Mouse (Mus musculus) embryonic facial prominence, embryonic 15.5 days (tissue): Measurements from ENCODE around the gene Eml3. TPM values are rescaled to one million over a fixed set of nuclear protein-coding genes. Genes with fewer than 3 reads are reported as not detected.

Experiments
- ATAC-seq: fragments of 200-750 bp; cut with Nextera tagmentation; 2 replicates; pipeline ENCODE4 v1.8.0; 2017; ENCODE audit warnings: low read depth, moderate TSS enrichment; ENCODE audit not compliant: insufficient number of reproducible peaks, low FRiP score, low TSS enrichment
- H3K27ac ChIP-seq: fragments of 300-500 bp; sonication (generic); replicated peaks from 2 replicates; pipeline ENCODE4 v1.5.1; 2015; ENCODE audit warnings: mild to moderate bottlenecking, inconsistent platforms
- H3K27me3 ChIP-seq: fragments of 300-500 bp; sonication (generic); 2 replicates; pipeline ENCODE4 v1.6.1; 2015; ENCODE audit warnings: inconsistent platforms
- H3K36me3 ChIP-seq: fragments of 300-500 bp; sonication (generic); 2 replicates; pipeline ENCODE4 v1.6.1; 2015; ENCODE audit warnings: mild to moderate bottlenecking, inconsistent platforms
- H3K4me1 ChIP-seq: fragments of 300-500 bp; sonication (generic); 2 replicates; pipeline ENCODE4 v1.6.1; 2015; ENCODE audit warnings: inconsistent platforms
- H3K4me2 ChIP-seq: fragments of 300-500 bp; sonication (generic); replicated peaks from 2 replicates; pipeline ENCODE4 v1.6.1; 2015; ENCODE audit warnings: mild to moderate bottlenecking, inconsistent platforms
- H3K4me3 ChIP-seq: fragments of 300-500 bp; sonication (generic); replicated peaks from 2 replicates; pipeline ENCODE4 v1.5.1; 2015; ENCODE audit warnings: mild to moderate bottlenecking, inconsistent platforms
- H3K9ac ChIP-seq: fragments of 300-500 bp; sonication (generic); 2 replicates; pipeline ENCODE4 v1.6.1; 2015; ENCODE audit warnings: inconsistent platforms
- H3K9me3 ChIP-seq: fragments of 300-500 bp; sonication (generic); replicated peaks from 2 replicates; pipeline ENCODE4 v1.6.1; 2016; ENCODE audit warnings: inconsistent platforms
- WGBS: fragments of 180-500 bp; shearing (Covaris S2); methylation state at CpG from one replicate; pipeline ENCODE4 v1.1.7; 2015; 5-methylcytosine and 5-hydroxymethylcytosine counted together
- polyA plus RNA-seq: library from polyadenylated mRNA; unstranded; fragments of >200 nt; fragmentation: Nextera tagmentation; extraction: Ambion mirVana; gene quantifications from 2 replicates; pipeline ENCODE4 v1.2.1, GENCODE M21; 2015

The Eml3 gene
- polyA plus RNA-seq, 1 experiment from 2014 or later = 43.1 TPM

DNA sequence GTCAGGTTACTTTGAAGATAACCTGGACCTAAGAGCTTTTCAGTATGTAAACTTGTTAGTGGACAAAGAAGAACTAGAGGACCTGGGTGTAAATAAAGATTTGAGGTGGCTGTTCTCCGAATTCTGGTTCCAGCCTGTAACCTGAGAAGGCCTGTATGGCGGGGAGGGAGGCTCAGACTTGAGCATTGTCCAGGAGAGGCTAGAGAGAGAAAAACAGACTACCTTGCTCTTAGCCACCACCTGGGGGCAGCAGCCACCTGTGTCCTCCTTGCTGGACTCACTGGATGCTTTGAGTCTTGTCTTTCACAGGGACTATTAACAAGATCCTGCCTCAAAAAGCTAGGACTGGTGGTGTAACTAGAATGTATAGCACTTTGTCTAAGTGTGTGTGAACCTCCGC, 47.2 kb downstream of the Eml3 start:
- no peak overlapping the region for H3K9ac ChIP-seq
- H3K4me3 ChIP-seq = no peak overlapping the region
- no peaks in the 10 kb centered on the region for H3K27me3 ChIP-seq
- H3K36me3 ChIP-seq = peaks cover 87% of the 10 kb centered on the region
- no peaks in the 10 kb centered on the region for H3K9me3 ChIP-seq
- no peak overlapping the region for H3K27ac ChIP-seq
- peak; percentile 58; the same call in 1 of the 2 replicates for ATAC-seq
- H3K4me1 ChIP-seq = peaks cover 25% of the 10 kb centered on the region
- WGBS = 33% methylated on average over 3 of the region's 3 CpGs
- no peak overlapping the region for H3K4me2 ChIP-seq

DNA sequence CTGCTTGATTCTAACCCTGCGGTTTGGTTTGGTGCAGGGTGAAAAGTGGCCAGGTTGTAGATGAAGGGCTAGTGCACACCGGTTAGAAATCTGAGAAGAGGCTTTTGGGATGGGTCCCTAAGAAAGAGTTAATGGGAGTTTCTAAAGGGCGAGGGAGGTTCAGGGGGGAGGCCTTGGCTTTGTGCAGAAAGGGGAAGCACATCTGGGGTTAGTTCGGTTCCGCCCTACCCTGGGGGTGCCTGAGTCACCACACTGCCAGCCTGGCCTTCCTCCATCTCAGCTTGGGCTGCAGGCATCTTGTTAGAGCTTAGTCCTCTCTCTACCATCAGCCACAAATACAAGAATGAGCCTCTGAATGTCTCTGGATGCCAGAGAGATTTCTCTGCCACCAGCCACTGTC, 51.4 kb downstream of the Eml3 start:
- Histone ChIP-seq H3K27ac (peak overlapping the region; percentile 73), H3K4me3 (no peak overlapping the region), H3K9me3 (no peaks in the 10 kb centered on the region), H3K9ac (no peak overlapping the region), H3K27me3 (no peaks in the 10 kb centered on the region), H3K4me2 (no peak overlapping the region), H3K36me3 (peaks cover 47% of the 10 kb centered on the region), H3K4me1 (peaks cover 61% of the 10 kb centered on the region)
- ATAC-seq = no peak
- WGBS = 23% methylated on average over 5 of the region's 5 CpGs

DNA sequence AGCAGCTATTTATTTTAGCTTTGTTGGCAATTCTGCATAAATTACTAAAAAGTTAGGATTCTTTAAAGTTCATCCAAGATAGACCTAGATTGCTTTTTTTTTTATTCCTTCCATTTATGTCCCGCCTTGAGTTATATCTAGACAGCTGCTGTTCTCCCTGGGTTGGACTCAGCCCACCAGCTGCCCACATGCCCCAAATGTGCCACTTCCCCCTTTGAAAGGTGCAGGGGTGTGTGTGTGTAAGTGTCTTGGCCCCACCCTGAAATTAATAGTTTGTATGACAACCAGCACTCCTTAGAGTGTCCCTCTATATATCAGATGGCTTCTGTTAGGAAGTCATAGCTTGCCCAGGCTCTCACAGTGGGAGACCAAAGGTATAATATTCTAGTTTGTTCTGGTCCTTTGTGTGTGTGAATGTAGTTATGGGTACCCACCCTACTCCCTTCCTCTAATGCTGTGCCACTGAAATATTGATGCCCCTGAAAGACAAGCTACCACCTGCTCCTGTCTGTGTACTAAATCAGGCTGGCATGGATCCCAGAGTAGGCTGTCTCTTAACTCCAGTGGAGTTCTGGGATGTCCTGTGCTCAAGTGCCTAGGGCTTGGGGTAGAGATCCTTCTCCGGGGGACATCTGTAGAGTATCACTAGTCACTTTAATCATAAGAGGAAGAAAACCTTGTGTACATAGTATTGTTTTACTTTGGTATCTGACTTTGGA, 52.3 kb downstream of the Eml3 start:
- Histone ChIP-seq H3K4me1 (peaks cover 55% of the 10 kb centered on the region), H3K9ac (no peak overlapping the region), H3K27me3 (no peaks in the 10 kb centered on the region), H3K36me3 (peaks cover 42% of the 10 kb centered on the region), H3K4me3 (no peak overlapping the region), H3K27ac (peak overlapping the region; percentile 73), H3K4me2 (no peak overlapping the region), H3K9me3 (no peaks in the 10 kb centered on the region)
- ATAC-seq = peak; percentile 59
- 53% methylated on average over 2 of the region's 2 CpGs for WGBS

DNA sequence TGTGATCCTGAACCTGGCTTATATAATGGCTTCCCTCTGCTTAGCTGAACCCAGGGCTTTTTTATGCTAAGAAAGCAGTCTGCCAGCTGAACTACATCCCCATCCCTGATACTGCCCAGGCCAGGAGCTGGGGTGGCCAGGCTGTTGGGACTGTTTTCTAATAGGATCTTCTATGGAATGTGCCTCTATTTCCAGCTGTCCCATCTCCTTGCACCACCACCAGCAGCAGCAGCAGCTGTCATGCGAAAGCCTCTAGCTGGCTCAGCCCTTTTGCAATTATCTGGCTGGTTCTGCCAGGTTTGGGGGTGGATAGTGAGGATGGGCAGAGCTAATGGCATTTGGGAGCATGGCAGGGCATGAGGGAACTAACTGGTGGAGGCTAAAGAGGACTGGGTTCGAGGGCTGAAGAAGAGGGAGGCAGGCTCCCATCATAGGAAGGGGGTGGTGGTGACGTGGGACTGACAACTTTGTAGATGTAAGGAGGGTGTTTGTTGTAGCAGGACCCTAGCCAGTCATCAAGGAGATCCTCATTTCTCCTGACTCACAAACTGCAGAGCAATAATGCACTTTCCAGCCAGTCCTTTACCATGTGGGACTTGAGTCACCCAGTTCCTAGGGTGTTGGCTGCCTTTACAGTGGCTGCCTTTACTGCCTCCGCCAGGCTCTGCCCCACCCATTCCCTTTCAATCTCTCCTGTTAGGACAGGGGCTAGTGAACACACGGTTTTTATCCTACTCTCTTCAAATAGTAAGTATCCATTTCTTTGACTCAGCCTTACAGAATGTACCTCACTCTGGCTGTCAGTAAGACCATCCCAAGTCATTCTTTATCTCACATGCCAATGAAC, 53.2 kb downstream of the Eml3 start:
- no peak overlapping the region for H3K9ac ChIP-seq
- no peaks in the 10 kb centered on the region for H3K9me3 ChIP-seq
- 42% methylated on average over 5 of the region's 5 CpGs for WGBS
- peaks cover 60% of the 10 kb centered on the region for H3K4me1 ChIP-seq
- H3K4me3 ChIP-seq = no peak overlapping the region
- H3K4me2 ChIP-seq = no peak overlapping the region
- H3K36me3 ChIP-seq = peaks cover 33% of the 10 kb centered on the region
- no peak for ATAC-seq
- H3K27ac ChIP-seq = peak overlapping the region; percentile 73
- no peaks in the 10 kb centered on the region for H3K27me3 ChIP-seq

DNA sequence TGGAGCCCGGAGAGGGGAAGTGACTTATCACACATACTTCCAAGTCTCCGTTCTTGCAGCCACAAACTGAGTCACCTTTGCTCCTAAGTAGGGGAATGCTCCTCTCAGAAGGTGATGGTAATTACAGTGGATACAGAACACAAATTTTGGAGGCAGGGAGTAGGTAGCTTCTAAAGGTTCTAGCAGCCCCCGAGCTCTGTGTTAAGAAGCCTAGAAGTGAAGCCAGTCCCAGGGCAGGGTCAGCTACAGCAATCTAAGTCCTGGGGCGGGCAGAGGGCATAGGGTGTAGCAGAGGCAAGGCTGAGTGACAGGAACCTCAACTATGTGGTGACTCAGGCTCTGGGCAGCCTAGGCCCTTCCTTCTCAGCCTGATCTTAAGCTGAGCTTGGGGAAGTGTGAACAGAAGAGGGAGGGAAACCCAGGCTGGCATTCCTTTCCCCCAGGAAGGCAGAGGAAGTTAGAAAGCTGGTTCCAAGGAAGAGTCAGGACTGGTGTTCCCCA, 53.8 kb downstream of the Eml3 start:
- no peaks in the 10 kb centered on the region for H3K9me3 ChIP-seq
- ATAC-seq = no peak
- H3K27me3 ChIP-seq = no peaks in the 10 kb centered on the region
- WGBS = 42% methylated on average over 4 of the region's 4 CpGs
- H3K36me3 ChIP-seq = peaks cover 26% of the 10 kb centered on the region
- no peak overlapping the region for H3K9ac ChIP-seq
- no peak overlapping the region for H3K4me2 ChIP-seq
- H3K4me3 ChIP-seq = no peak overlapping the region
- H3K4me1 ChIP-seq = peaks cover 67% of the 10 kb centered on the region
- peak overlapping the region; percentile 73 for H3K27ac ChIP-seq

DNA sequence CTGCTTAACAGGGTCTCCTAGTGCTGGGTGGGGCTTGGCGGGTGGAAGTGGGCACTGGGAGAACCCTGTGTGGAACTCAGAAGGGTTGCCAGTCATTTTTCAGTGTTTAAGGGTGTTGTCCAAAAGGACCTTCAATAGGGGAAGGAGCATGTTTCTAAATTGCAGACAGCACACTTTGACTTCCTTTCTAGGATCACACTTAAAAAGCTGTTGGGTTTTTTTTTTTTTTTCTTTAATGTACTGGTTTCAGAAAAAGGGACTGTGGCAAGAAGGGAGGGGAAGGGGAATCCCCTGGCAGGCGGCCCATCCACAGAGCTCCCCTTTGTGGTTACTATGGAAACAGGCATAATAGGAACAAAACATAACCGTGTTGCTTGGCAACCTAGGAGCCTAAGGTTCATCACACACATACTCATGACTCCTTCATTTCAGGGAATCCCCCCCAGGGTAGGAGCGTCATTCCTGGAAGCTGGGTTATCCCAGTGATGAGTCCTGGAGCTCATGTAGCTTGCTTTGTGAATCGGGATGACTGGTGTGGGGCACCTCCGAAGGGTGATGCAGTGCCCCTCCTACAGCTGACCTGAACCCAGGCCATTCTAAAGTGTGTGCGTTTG, 55.0 kb downstream of the Eml3 start:
- Histone ChIP-seq H3K36me3 (peaks cover 14% of the 10 kb centered on the region), H3K9me3 (no peaks in the 10 kb centered on the region), H3K4me3 (no peak overlapping the region), H3K27me3 (no peaks in the 10 kb centered on the region), H3K4me2 (no peak overlapping the region; the same call in 1 of the 2 replicates), H3K27ac (peak overlapping the region; percentile 73), H3K4me1 (peaks cover 74% of the 10 kb centered on the region), H3K9ac (no peak overlapping the region)
- no peak for ATAC-seq
- WGBS = 6% methylated on average over 7 of the region's 7 CpGs

DNA sequence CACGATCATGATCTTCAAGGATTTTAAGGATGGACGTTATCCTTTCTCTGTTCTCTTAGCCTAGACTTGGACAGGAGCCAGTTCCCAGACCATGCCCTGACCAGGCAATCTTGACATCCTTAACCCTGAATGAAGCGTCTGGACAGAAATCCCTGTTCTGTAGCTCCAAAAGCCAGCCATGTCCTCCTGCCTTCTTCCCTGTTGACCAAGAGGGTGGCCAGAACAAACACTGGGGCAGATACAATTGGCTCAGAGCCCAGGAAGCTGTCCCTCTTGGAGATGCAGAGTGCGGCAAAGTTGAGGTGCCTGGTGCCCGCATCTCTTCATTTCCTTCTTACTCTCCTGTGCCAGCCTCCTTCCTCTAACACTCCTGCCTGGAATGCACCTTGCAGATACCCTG, 56.5 kb downstream of the Eml3 start:
- WGBS = 75% methylated on average over 5 of the region's 5 CpGs
- Histone ChIP-seq H3K9me3 (no peaks in the 10 kb centered on the region), H3K4me3 (no peak overlapping the region), H3K36me3 (no peaks in the 10 kb centered on the region), H3K27ac (no peak overlapping the region), H3K4me1 (peaks cover 68% of the 10 kb centered on the region), H3K4me2 (no peak overlapping the region), H3K9ac (no peak overlapping the region), H3K27me3 (no peaks in the 10 kb centered on the region)
- ATAC-seq = no peak

DNA sequence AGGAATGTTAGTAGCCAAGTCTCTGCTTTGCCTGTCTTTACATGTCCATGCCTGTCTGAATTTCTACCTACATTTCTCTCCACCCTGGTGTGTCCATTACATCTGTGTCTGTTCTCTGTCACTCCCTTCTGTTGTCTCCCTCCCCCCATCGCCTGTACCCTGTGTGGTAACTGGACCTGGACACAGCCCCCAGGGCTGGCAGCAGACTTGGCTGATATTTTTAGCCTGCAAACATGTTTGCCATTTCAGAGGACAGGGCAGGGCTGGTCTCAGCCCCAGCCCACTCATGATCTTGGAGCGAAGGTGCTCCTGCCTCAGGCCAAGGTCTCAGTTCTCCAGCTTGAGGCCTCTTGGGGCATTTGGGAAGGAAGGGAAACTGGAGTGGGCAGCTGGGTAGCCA, 58.5 kb downstream of the Eml3 start:
- 22% methylated on average over 2 of the region's 2 CpGs for WGBS
- Histone ChIP-seq H3K36me3 (no peaks in the 10 kb centered on the region), H3K9ac (no peak overlapping the region), H3K27ac (peak overlapping the region; percentile 97), H3K4me1 (peaks cover 68% of the 10 kb centered on the region), H3K4me3 (peak overlapping the region; percentile 71; the same call in 1 of the 2 replicates), H3K9me3 (no peaks in the 10 kb centered on the region), H3K27me3 (no peaks in the 10 kb centered on the region), H3K4me2 (peak overlapping the region; percentile 73; the same call in 1 of the 2 replicates)
- ATAC-seq = no peak

DNA sequence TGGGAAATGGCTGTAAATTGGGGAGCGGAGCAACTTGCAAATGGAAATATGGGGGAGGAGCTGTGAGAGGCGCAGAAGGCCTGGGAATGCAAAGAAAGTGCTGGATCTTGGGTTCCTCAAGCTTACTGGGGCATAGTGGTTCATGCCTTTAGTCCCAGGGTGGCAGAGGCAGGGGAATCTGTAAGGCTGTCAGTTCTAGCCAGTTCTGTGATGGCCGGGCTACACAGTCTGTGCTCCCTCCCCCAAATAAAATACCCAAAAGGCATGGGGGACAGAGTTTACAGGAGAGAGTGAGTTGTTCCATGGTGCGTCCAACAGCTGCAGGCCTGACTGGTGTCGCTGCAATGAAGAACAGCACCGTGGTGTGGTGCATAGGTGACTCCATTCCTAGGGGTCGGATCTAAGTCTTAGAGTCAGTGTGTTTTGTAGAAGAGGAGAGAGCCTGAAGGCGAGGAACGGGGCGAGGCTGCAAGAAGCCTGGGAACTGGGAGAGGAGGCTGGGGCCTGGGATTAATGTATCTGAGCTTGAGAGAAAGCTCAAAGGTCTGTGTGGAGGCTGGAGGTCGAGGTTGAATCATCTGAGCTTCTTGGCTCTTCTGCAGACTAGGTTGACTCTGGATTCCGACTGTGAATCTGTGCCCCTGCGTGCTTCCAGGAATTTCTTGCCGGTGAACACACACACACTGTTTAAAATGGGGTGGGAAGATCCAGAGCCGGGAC, 59.2 kb downstream of the Eml3 start:
- Histone ChIP-seq H3K36me3 (no peaks in the 10 kb centered on the region), H3K9ac (peak overlapping the region; percentile 73; the same call in 1 of the 2 replicates), H3K9me3 (no peaks in the 10 kb centered on the region), H3K4me2 (peak overlapping the region; percentile 73), H3K4me1 (peaks cover 68% of the 10 kb centered on the region), H3K27me3 (no peaks in the 10 kb centered on the region), H3K4me3 (peak overlapping the region; percentile 71), H3K27ac (peak overlapping the region; percentile 97)
- ATAC-seq = no peak
- 8% methylated on average over 15 of the region's 15 CpGs for WGBS

DNA sequence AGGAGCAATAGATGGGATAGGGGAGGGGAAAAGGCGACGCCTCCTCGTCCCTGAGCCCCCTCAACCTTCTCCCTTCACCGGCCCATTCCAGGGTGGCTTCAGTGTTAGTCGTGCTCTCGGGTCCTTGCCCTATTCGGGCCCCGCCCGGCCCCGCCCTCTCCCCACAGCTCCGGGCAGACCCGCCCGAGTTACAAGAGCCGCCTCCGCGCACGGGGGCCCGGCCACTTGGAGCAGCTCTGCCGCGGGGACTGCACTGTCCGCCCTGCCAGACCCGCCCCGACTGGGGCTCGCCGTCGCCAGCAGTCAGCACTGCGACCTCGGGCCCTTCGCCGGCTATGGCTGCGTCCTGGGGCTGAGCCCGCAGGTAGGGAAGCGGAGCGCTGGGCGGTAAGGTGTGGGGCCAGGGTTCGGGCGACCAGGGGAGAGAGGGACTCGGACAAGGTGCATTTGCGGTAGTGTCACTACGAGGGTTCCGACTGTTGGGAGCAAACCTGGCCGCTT, 59.8 kb downstream of the Eml3 start, which contains the start of gene Ahnak:
TSS of gene Ahnak (plus strand) at position 219 of the 501 bp plus-strand sequence.
- Histone ChIP-seq H3K4me2 (peak within 1 kb of the TSS; percentile 73), H3K4me3 (peak within 1 kb of the TSS; percentile 71), H3K9ac (peak within 1 kb of the TSS; percentile 73), H3K4me1 (peaks cover 68% of the 10 kb centered on the region), H3K9me3 (no peaks in the 10 kb centered on the region), H3K27me3 (no peaks in the 10 kb centered on the region), H3K27ac (peak within 1 kb of the TSS; percentile 97), H3K36me3 (no peaks in the 10 kb centered on the region)
- peak; percentile 68 for ATAC-seq
- under 1% methylated on average over 42 of the region's 42 CpGs for WGBS
